Mouse (Mus musculus): Measurements from ENCODE around the gene Defb9. TPM values are rescaled to one million over a fixed set of nuclear protein-coding genes. Genes with fewer than 3 reads are reported as not detected.

The Defb9 gene
- not detected in 2 replicates for polyA plus RNA-seq (2012; rRNA removed; ENCODE audit: low replicate concordance)

DNA sequence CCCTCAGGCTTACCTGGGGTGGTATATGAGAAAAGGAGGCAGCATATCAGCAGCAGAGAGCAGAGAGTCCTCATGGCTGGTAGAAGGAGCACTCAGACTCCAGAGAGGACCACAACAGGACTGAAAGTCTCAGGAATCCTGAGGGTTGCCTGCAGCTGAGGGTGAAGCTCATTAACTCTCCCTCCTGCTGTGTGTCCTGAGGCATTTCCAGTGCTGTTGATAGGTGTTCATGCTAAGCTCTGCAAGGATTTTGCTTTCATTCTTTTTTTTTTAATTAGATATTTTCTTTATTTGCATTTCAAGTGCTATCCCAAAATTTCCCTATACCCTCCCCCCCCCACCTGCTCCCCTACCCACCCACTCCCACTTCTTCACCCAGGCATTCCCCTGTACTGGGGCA lies at the start of gene Defb9:
Defb9 (minus strand) TSS at position 101 of the 400 bp plus-strand sequence.

DNA sequence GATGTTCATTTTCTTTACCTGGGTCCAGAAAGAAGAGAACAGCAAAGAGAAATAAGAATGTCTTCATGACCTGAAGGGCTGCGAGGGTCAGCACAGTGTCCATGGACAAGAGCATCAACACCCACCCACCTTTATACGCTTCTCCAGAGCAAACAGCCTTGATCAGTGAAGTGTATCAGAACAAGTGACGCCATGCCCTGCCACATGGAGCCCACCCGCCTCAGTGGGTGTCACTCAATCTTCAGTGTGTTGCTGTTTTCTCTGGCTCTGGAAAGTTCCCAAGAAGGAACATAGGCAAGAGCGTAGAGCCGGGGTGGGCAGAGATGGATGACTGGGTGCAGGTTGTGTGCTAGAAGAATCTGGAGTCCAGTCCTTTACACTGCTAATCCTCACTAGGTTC lies 47.4 kb upstream of the Defb9 start, which contains the start of gene Defb15:
Defb15 (minus strand) TSS at position 101 of the 400 bp plus-strand sequence.

GRCm38 (mm10) chr8:21906290-21906689 lies 21.1 kb upstream of the Defb9 start, which contains the start of gene Defb11:
TSS of gene Defb11 (minus strand) at chr8:21906412.

GRCm38 (mm10) chr8:21858586-21858985 lies 26.6 kb downstream of the Defb9 start, which contains the start of gene Defb10:
TSS of gene Defb10 (plus strand) at chr8:21858901.

Other genes with a start within 250 kb of the Defb9 start
- not detected in 2 replicates for gene Defa17, start 229.6 kb downstream of the Defb9 start, polyA plus RNA-seq (2012; rRNA removed; ENCODE audit: low replicate concordance)
- not detected in 2 replicates for gene Defa34, start 219.6 kb downstream of the Defb9 start, polyA plus RNA-seq (2012; rRNA removed; ENCODE audit: low replicate concordance)
- gene AY761184, start 181.8 kb downstream of the Defb9 start, polyA plus RNA-seq (2012; rRNA removed; ENCODE audit: low replicate concordance), result not detected in 2 replicates
- gene Defa24, start 150.9 kb downstream of the Defb9 start, polyA plus RNA-seq (2012; rRNA removed; ENCODE audit: low replicate concordance), result not detected in 2 replicates
- gene Defb50, start 61.9 kb downstream of the Defb9 start, polyA plus RNA-seq (2012; rRNA removed; ENCODE audit: low replicate concordance), result 0.96 TPM in 1 of 2 replicates, not detected in the other
- gene Defb2, start 45.5 kb downstream of the Defb9 start, polyA plus RNA-seq (2012; rRNA removed; ENCODE audit: low replicate concordance), result not detected in 2 replicates
- not detected in 2 replicates for gene Defb10, start 26.5 kb downstream of the Defb9 start, polyA plus RNA-seq (2012; rRNA removed; ENCODE audit: low replicate concordance)
- gene Defb11, start 21.0 kb upstream of the Defb9 start, polyA plus RNA-seq (2012; rRNA removed; ENCODE audit: low replicate concordance), result not detected in 2 replicates
- not detected in 2 replicates for gene Defb15, start 47.3 kb upstream of the Defb9 start, polyA plus RNA-seq (2012; rRNA removed; ENCODE audit: low replicate concordance)
- not detected in 2 replicates for gene Defb35, start 52.9 kb upstream of the Defb9 start, polyA plus RNA-seq (2012; rRNA removed; ENCODE audit: low replicate concordance)
- gene Defb13, start 61.3 kb upstream of the Defb9 start, polyA plus RNA-seq (2012; rRNA removed; ENCODE audit: low replicate concordance), result not detected in 2 replicates
- gene Fam90a1a, start 73.3 kb upstream of the Defb9 start, polyA plus RNA-seq (2012; rRNA removed; ENCODE audit: low replicate concordance), result 0.72 and 1.5 TPM in 2 replicates
- gene Ccdc70, start 84.4 kb upstream of the Defb9 start, polyA plus RNA-seq (2012; rRNA removed; ENCODE audit: low replicate concordance), result not detected in 2 replicates
- gene Atp7b, start 174.9 kb upstream of the Defb9 start, polyA plus RNA-seq (2012; rRNA removed; ENCODE audit: low replicate concordance), result 0.09 and 0.10 TPM in 2 replicates
- gene Alg11, start 175.3 kb upstream of the Defb9 start, polyA plus RNA-seq (2012; rRNA removed; ENCODE audit: low replicate concordance), result 2.2 and 7.4 TPM in 2 replicates
- 0.05 and 0.22 TPM in 2 replicates for gene Nek5, start 239.6 kb upstream of the Defb9 start, polyA plus RNA-seq (2012; rRNA removed; ENCODE audit: low replicate concordance)

All from mammary gland, adult 2 months (tissue).